Mouse (Mus musculus) bone marrow macrophage, adult 2 months (primary cell): ENCODE data around the gene Syt12.

Experiments used
- CTCF ChIP-seq: IDR thresholded peaks from 2 replicates; pipeline ENCODE4 v1.5.1; 2012; ENCODE audit warnings: low read depth, mild to moderate bottlenecking, low read length, moderate library complexity
- POLR2A ChIP-seq: IDR thresholded peaks from 2 replicates; pipeline ENCODE4 v1.6.1; 2012; ENCODE audit warnings: mild to moderate bottlenecking, low read depth, low read length, borderline replicate concordance

GRCm38 (mm10) chr19:4419711-4420110 lies 57.5 kb downstream of the Syt12 start:
- TF ChIP-seq CTCF (no peak), POLR2A (no peak)
